Mouse (Mus musculus) Patski (cell line): ENCODE results near the gene BC052040. TPM values are rescaled to one million over a fixed set of nuclear protein-coding genes. Genes with fewer than 3 reads are reported as not detected.

Experiments used
- ATAC-seq: fragments of 100-300 bp; one replicate; pipeline ENCODE4 v1.8.0; 2021
- CTCF ChIA-PET: fragments of 350-600 bp; sonication (Branson Sonifier 250); formaldehyde crosslinking; loops from one replicate; lab custom pipeline; 2022; ENCODE audit warnings: inconsistent platforms; lab: Charles Lee
- POLR2A ChIA-PET: fragments of 350-600 bp; sonication (Branson Sonifier 250); formaldehyde crosslinking; loops from one replicate; lab custom pipeline; 2022; ENCODE audit warnings: antibody characterized with exemption, inconsistent platforms; lab: Charles Lee
- DNase-seq: peaks from one replicate; pipeline ENCODE4 v3.0.0-alpha.2; 2011; ENCODE audit warnings: low read depth, low spot score
- H3K27me3 ChIP-seq: fragments of 371-371 bp; one replicate; pipeline ENCODE4 v1.5.1; 2021
- CTCF ChIP-seq: fragments of 100-300 bp; IDR thresholded peaks from one replicate; pipeline ENCODE4 v1.5.1; 2021
- in situ Hi-C: fragments of 300-500 bp; cut with MboI; formaldehyde crosslinking; loops from 3 replicates; pipeline ENCODE4 v1.11.1; 2018; ENCODE audit warnings: low pct_unique_long_range_greater_than_20kb, mixed read lengths
- polyA plus RNA-seq: library from polyadenylated mRNA; unstranded; gene quantifications from one replicate; pipeline ENCODE4 v1.2.3, GENCODE M21; 2021

BC052040 gene
- polyA plus RNA-seq, 1 experiment from 2014 or later = 14.8 TPM

DNA sequence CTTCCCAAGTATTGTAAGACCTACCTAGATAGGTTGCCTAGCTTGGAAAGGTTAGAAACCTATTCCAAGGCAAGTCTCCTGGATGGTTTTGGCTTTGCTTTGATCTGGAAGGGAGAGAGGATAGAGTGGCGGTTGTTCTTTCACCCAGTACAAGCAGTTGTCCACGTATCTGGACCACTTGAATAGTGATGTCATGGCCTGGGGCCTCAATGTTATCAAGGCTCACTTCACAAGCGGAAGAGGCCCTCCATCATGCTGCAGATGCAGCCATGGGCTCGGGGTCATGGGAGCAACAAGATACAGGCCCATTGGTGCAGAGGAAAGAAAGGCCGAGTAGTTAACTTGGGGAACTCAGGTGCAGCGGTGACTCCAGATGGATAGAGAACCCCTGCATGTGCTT lies 147.1 kb downstream of the BC052040 start:
- POLR2A ChIA-PET = no interaction called here
- ATAC-seq = no peak
- H3K27me3 ChIP-seq = no peaks in the 10 kb centered on the region

GRCm38 (mm10) chr2:115730502-115730901 lies 149.0 kb downstream of the BC052040 start:
- in situ Hi-C loops = no loop called here
- DNase-seq (no peak), ATAC-seq (no peak)
- ChIA-PET CTCF (no interaction called here), POLR2A (interaction anchor here (0.5 kb wide), 1 partner anchor 202 kb away, joined by 4 read pairs; no protein-coding TSS in a partner anchor)
- H3K27me3 ChIP-seq = no peaks in the 10 kb centered on the region
- TF ChIP-seq CTCF = no peak

More for the DNA sequence above, 147.1 kb downstream of the BC052040 start:
- in situ Hi-C loops = no loop called here
- no peak for TF ChIP-seq CTCF
- CTCF ChIA-PET = no interaction called here
- DNase-seq = no peak

- in situ Hi-C loops = no loop called here
- TF ChIP-seq CTCF = no peak
- ChIA-PET POLR2A (interaction anchor here (0.5 kb wide), 1 partner anchor 201 kb away, joined by 4 read pairs; no protein-coding TSS in a partner anchor), CTCF (no interaction called here)
- H3K27me3 ChIP-seq = no peaks in the 10 kb centered on the region
- DNase-seq (no peak), ATAC-seq (no peak)
Measured at GRCm38 (mm10) chr2:115731171-115731570, 149.7 kb downstream of the BC052040 start.

DNA sequence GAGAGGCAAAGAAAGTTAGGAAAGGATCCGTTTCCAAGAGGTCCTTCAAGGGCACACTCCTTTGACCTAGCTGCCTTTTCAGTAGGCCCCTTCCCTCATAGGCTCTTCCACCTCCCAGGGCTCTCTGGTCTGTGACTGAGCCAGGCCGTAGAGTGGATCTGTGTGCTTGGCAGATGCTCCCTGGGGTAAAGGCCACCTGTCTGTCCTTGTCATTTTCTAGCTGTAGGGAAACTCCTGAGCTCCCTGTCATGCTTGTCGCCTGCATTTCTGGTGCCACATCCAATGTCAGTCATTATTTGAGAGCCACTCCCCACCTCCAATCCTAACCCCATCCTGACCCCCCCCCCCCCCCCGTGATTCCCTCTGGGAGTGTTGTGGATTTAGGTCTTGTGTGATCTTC lies 151.1 kb downstream of the BC052040 start:
- no peak for ATAC-seq
- DNase-seq = no peak
- ChIA-PET CTCF (interaction anchor here (1.0 kb wide), 1 partner anchor 8 kb away, joined by 3 read pairs; no protein-coding TSS in a partner anchor), POLR2A (no interaction called here)
- H3K27me3 ChIP-seq = no peaks in the 10 kb centered on the region
- in situ Hi-C loops = no loop called here
- TF ChIP-seq CTCF = no peak

DNA sequence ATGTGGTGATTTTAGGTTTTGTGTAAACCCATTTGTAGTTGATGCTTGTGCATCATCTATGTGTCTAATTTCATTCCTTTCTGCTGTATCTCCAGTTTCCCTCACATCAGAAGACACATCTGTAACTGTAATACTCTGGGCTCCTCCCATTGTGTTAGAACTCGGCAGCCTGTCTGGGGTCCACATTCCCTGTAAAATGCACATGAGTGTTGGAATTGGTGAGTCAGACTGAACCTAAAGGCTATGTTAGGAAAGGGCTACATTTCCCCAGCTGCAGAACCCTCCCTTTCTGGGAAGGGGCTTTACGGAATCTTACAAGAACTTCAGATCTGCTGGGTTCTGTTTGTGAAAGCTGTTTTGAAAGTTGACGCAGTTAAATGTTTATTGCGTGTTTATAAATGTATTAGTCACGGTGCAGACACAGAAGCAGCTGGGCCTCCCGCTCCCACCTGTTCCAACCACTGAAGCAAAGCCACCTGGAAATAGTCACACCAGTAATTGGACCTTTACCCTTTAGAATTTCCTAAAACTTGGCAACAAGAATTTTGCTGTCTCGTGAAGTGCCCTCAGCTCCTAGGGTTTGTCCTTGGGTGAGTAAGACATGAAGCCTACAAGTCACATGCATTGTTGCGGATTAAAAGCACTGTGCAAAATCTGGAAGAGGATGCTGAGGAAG lies 151.6 kb downstream of the BC052040 start:
- no peak for DNase-seq

GRCm38 (mm10) chr2:115734850-115735249 lies 153.3 kb downstream of the BC052040 start:
- CTCF ChIA-PET = interaction anchor here (1.0 kb wide), 1 partner anchor 9 kb away, joined by 4 read pairs; no protein-coding TSS in a partner anchor
- POLR2A ChIA-PET = no interaction called here
- TF ChIP-seq CTCF = no peak
- DNase-seq (no peak), ATAC-seq (no peak)
- H3K27me3 ChIP-seq = no peaks in the 10 kb centered on the region
- in situ Hi-C loops = no loop called here

More for the DNA sequence above, 151.6 kb downstream of the BC052040 start:
- ATAC-seq = no peak
- in situ Hi-C loops = no loop called here
- no peaks in the 10 kb centered on the region for H3K27me3 ChIP-seq
- ChIA-PET POLR2A (no interaction called here), CTCF (interaction anchor here (1.0 kb wide), 1 partner anchor 9 kb away, joined by 3 read pairs; no protein-coding TSS in a partner anchor)
- no peak for TF ChIP-seq CTCF

GRCm38 (mm10) chr2:115736416-115736815 lies 154.9 kb downstream of the BC052040 start:
- H3K27me3 ChIP-seq = no peaks in the 10 kb centered on the region
- TF ChIP-seq CTCF = no peak
- POLR2A ChIA-PET = no interaction called here
- in situ Hi-C loops = no loop called here
- CTCF ChIA-PET = no interaction called here
- ATAC-seq (no peak), DNase-seq (no peak)

GRCm38 (mm10) chr2:115737966-115738365 lies 156.4 kb downstream of the BC052040 start:
- no peak for TF ChIP-seq CTCF
- H3K27me3 ChIP-seq = no peaks in the 10 kb centered on the region
- DNase-seq (no peak), ATAC-seq (no peak)
- in situ Hi-C loops = no loop called here
- ChIA-PET POLR2A (no interaction called here), CTCF (interaction anchor here (1.3 kb wide), 1 partner anchor 26 kb away, joined by 3 read pairs; no protein-coding TSS in a partner anchor)

GRCm38 (mm10) chr2:115742061-115742460 lies 160.5 kb downstream of the BC052040 start:
- no peak for ATAC-seq
- H3K27me3 ChIP-seq = no peaks in the 10 kb centered on the region
- TF ChIP-seq CTCF = no peak
- no peak for DNase-seq
- ChIA-PET CTCF (interaction anchor here (1.3 to 1.4 kb wide), 2 partner anchors 11 to 15 kb away, joined by 4 to 5 read pairs; no protein-coding TSS in a partner anchor), POLR2A (interaction anchor here (0.7 kb wide), 1 partner anchor 91 kb away, joined by 8 read pairs; no protein-coding TSS in a partner anchor)
- in situ Hi-C loops = no loop called here

DNA sequence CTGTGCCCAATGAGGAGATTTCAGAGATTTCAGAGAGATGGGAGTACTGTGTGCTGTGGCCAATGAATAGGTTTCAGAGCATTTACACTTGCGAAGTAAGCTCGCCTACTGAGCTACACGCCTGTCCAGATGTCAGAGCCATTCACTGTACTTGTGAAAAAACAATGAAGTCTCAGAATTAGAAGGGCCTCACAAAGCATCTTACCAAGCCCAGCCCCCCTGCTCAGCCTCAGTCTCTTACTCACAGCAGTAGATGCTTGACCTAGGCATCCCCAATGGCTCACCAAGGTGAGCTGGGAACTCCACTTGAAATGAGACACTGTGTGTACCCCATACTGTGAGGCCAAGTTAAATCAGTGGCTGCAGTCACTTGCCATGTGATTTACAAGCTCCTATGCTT lies 166.1 kb downstream of the BC052040 start:
- ChIA-PET CTCF (interaction anchor here (2.0 kb wide), 1 partner anchor 10 kb away, joined by 5 read pairs; no protein-coding TSS in a partner anchor), POLR2A (no interaction called here)
- TF ChIP-seq CTCF = no peak
- ATAC-seq (no peak), DNase-seq (no peak)
- H3K27me3 ChIP-seq = no peaks in the 10 kb centered on the region
- in situ Hi-C loops = no loop called here

DNA sequence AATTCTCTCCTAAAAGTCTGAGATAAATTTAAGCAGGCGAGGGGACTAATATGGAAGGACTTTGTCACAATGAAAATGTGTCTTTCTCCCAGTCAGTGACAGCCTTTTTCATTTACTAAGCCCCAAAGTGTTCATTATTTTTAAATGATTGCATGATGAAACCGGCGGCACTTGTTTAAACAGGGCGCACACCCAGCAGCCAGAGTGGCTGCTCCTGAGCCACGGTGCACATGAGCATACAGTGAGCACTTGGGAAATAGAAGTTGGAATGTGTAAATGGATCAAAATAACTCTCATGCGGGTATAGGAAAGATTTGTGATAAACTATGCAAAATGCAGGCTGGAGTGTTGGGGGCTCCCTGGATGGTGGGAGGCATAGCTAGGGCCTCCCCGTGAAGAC lies 169.7 kb downstream of the BC052040 start:
- ChIA-PET POLR2A (no interaction called here), CTCF (no interaction called here)
- DNase-seq = no peak
- H3K27me3 ChIP-seq = no peaks in the 10 kb centered on the region
- TF ChIP-seq CTCF = no peak
- ATAC-seq = no peak
- in situ Hi-C loops = no loop called here
